Comparison of ENCODE assay signal across 8 mouse cellular contexts in the genomic region with DNA sequence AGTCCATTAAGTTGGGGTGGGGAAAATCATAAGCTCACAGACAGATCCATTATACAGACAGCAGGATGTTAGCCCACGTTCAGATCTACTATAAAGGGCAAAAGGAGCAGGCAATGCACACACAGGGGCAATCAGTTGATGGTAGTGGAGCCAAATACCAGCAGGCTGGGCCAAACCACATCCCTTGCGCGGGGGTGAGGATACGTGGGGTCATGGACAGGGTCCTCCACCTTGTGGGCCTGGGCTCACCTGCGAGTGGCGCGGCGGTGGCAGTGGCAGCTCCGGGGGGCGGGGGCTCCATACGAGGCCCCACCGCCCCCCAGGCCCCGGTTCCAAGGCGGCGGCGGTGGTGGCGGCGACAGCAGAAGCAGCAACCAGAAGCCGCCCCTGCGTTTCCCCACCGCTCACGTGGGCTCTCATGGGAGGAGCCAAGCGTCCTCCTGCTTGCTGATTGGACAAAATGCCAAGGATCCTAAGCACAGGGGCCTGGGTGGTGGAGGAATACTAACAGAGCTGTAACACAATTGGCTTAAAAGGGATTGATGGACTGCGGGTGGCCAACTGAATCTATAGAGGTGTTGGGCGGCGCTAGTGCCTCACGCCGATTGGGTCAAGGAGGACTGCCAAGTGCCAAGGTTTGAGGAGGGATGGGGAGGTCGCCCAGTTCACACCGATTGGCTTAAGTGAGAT. TPM values are rescaled to one million over a fixed set of nuclear protein-coding genes. Genes with fewer than 3 reads are reported as not detected.
A peak's percentile ranks its signal among the peaks of the same experiment; 100 is the strongest.
DNase-seq lines count a peak whose midpoint lies in the region; ATAC-seq and TF ChIP-seq lines count a peak whose summit lies in the region.

A gene (minus strand): TSS at position 418 of the 690 bp plus-strand sequence.

- H3K27me3 ChIP-seq in forebrain, embryonic 10.5 days (ENCODE audit: poor library complexity, severe bottlenecking): no peaks in the 10 kb centered on the region
- H3K27me3 ChIP-seq in heart, embryonic 15.5 days: no peaks in the 10 kb centered on the region
- H3K27me3 ChIP-seq in liver, embryonic 14.5 days (ENCODE audit: control insufficient read depth, insufficient read depth, low read length): no peaks in the 10 kb centered on the region
- H3K27me3 ChIP-seq in neural tube, embryonic 11.5 days (ENCODE audit: control insufficient read depth, insufficient read depth, low read length): no peaks in the 10 kb centered on the region
- no peaks in the 10 kb centered on the region for H3K27me3 ChIP-seq in stomach, postnatal 0 days (ENCODE audit: control insufficient read depth, insufficient read depth, low read length)

- TF ChIP-seq EP300 in liver, embryonic 14.5 days (IDR thresholded peaks at IDR 0.05; ENCODE audit: low read depth): no peak
- no peak for TF ChIP-seq EP300 in stomach, postnatal 0 days (optimal IDR thresholded peaks at IDR 0.05)

- peak within 1 kb of the TSS; percentile 89 for H3K27ac ChIP-seq in forebrain, embryonic 10.5 days
- H3K27ac ChIP-seq in heart, embryonic 15.5 days: peak within 1 kb of the TSS; percentile 74
- no peak within 1 kb of the TSS for H3K27ac ChIP-seq in liver, embryonic 14.5 days
- no peak within 1 kb of the TSS for H3K27ac ChIP-seq in neural tube, embryonic 11.5 days (ENCODE audit: low read depth, low read length)
- H3K27ac ChIP-seq in stomach, postnatal 0 days (replicated peaks): peak within 1 kb of the TSS; percentile 56; the same call in 1 of the 2 replicates

- TF ChIP-seq CTCF in liver, embryonic 14.5 days (IDR thresholded peaks at IDR 0.05; ENCODE audit: low read depth): no peak
- TF ChIP-seq CTCF in stomach, postnatal 0 days (IDR thresholded peaks at IDR 0.05; ENCODE audit: low read depth): 0 out of 2 replicates have a peak, but pooled peaks have one; percentile 0

- peak within 1 kb of the TSS; percentile 57 for H3K4me2 ChIP-seq in heart, embryonic 15.5 days
- H3K4me2 ChIP-seq in liver, embryonic 14.5 days (ENCODE audit: low read depth): peak within 1 kb of the TSS; percentile 53
- peak within 1 kb of the TSS; percentile 42 for H3K4me2 ChIP-seq in neural tube, embryonic 11.5 days (ENCODE audit: low read depth)
- H3K4me2 ChIP-seq in stomach, postnatal 0 days (replicated peaks; ENCODE audit: low read depth): peak within 1 kb of the TSS; percentile 51

- 23% methylated on average over 30 of the region's 30 CpGs for WGBS in forebrain, embryonic 10.5 days
- whole genome bisulfite sequencing in heart, embryonic 15.5 days: 9% methylated on average over 30 of the region's 30 CpGs
- 3% methylated on average over 30 of the region's 30 CpGs for WGBS in liver, embryonic 14.5 days (ENCODE audit: insufficient replicate concordance)
- WGBS in neural tube, embryonic 11.5 days: 21% methylated on average over 28 of the region's 30 CpGs
- 20% methylated on average over 30 of the region's 30 CpGs for WGBS in stomach, postnatal 0 days

- H3K36me3 ChIP-seq in forebrain, embryonic 10.5 days (replicated peaks): peaks cover 4% of the 10 kb centered on the region; the same call in 1 of the 2 replicates
- H3K36me3 ChIP-seq in heart, embryonic 15.5 days: no peaks in the 10 kb centered on the region
- no peaks in the 10 kb centered on the region for H3K36me3 ChIP-seq in liver, embryonic 14.5 days (replicated peaks; ENCODE audit: control insufficient read depth, insufficient read depth, low read depth)
- no peaks in the 10 kb centered on the region for H3K36me3 ChIP-seq in neural tube, embryonic 11.5 days (ENCODE audit: control insufficient read depth, insufficient read depth, low read length)
- H3K36me3 ChIP-seq in stomach, postnatal 0 days (ENCODE audit: control insufficient read depth, insufficient read depth, low read length): no peaks in the 10 kb centered on the region

- H3K4me3 ChIP-seq in forebrain, embryonic 10.5 days: peak within 1 kb of the TSS; percentile 68
- peak within 1 kb of the TSS; percentile 74 for H3K4me3 ChIP-seq in heart, embryonic 15.5 days
- H3K4me3 ChIP-seq in liver, embryonic 14.5 days (ENCODE audit: insufficient read depth in 1 of 2, low read depth in 2 of 2, low read length in 2 of 2): peak within 1 kb of the TSS; percentile 56 to 76
- peak within 1 kb of the TSS; percentile 49 for H3K4me3 ChIP-seq in neural tube, embryonic 11.5 days (ENCODE audit: low read depth, low read length)
- H3K4me3 ChIP-seq in stomach, postnatal 0 days (ENCODE audit: low read depth, low read length): peak within 1 kb of the TSS; percentile 61

- peak; percentile 64 for DNase-seq in c-Kit-negative CD71-positive TER-119-positive erythroid progenitor cells, embryonic 14.5 days (ENCODE audit: low read depth, low spot score)
- peak; percentile 82 for DNase-seq in forebrain, embryonic 10.5 days (ENCODE audit: extremely low spot score, low spot score)
- DNase-seq in kidney, postnatal 25 days: peak; percentile 83 to 94
- peak; percentile 71 to 80 (median 78) for DNase-seq in liver, embryonic 14.5 days (ENCODE audit: low read depth in 3 of 3, low spot score in 3 of 3)
- peak; percentile 87 for DNase-seq in neural tube, embryonic 11.5 days (ENCODE audit: low spot score)
- DNase-seq in stomach, postnatal 0 days (ENCODE audit: low spot score): peak; percentile 86

- H3K9ac ChIP-seq in heart, embryonic 15.5 days: peak within 1 kb of the TSS; percentile 68
- H3K9ac ChIP-seq in liver, embryonic 14.5 days (replicated peaks): peak within 1 kb of the TSS; percentile 55
- peak within 1 kb of the TSS; percentile 53 for H3K9ac ChIP-seq in neural tube, embryonic 11.5 days (ENCODE audit: low read length)
- H3K9ac ChIP-seq in stomach, postnatal 0 days (ENCODE audit: low read length): peak within 1 kb of the TSS; percentile 66

- H3K9me3 ChIP-seq in forebrain, embryonic 10.5 days: no peaks in the 10 kb centered on the region
- no peaks in the 10 kb centered on the region for H3K9me3 ChIP-seq in heart, embryonic 15.5 days (replicated peaks)
- no peaks in the 10 kb centered on the region for H3K9me3 ChIP-seq in liver, embryonic 14.5 days (ENCODE audit: control insufficient read depth, low read length)
- H3K9me3 ChIP-seq in neural tube, embryonic 11.5 days (ENCODE audit: control insufficient read depth, low read length): no peaks in the 10 kb centered on the region
- H3K9me3 ChIP-seq in stomach, postnatal 0 days (ENCODE audit: control insufficient read depth, low read length): no peaks in the 10 kb centered on the region

- ATAC-seq in CD4-positive, CD25-positive, alpha-beta regulatory T cell, adult 4 months: peak; percentile 94
- ATAC-seq in heart, embryonic 15.5 days (replicated peaks; ENCODE audit: insufficient number of reproducible peaks, insufficient read depth, low FRiP score, low read depth): peak; percentile 95
- ATAC-seq in liver, embryonic 14.5 days (ENCODE audit: insufficient read depth): peak; percentile 95
- ATAC-seq in neural tube, embryonic 11.5 days (ENCODE audit: insufficient read depth, low FRiP score, low TSS enrichment): peak; percentile 99
- ATAC-seq in stomach, postnatal 0 days (ENCODE audit: low FRiP score, low TSS enrichment): peak; percentile 98

- H3K4me1 ChIP-seq in forebrain, embryonic 10.5 days: peaks cover 10% of the 10 kb centered on the region
- H3K4me1 ChIP-seq in heart, embryonic 15.5 days (replicated peaks): no peaks in the 10 kb centered on the region
- H3K4me1 ChIP-seq in liver, embryonic 14.5 days (replicated peaks; ENCODE audit: control insufficient read depth in 2 of 2, insufficient read depth in 2 of 2, low read length in 1 of 2): peaks cover 0 to 3% of the 10 kb centered on the region in 2 experiments; a peak in 1 of 4 replicates
- H3K4me1 ChIP-seq in neural tube, embryonic 11.5 days (ENCODE audit: control insufficient read depth, insufficient read depth, low read length): no peaks in the 10 kb centered on the region
- no peaks in the 10 kb centered on the region for H3K4me1 ChIP-seq in stomach, postnatal 0 days (replicated peaks; ENCODE audit: control insufficient read depth, insufficient read depth)

RNA-seq across cellular contexts. Expression of the gene that starts here (rescaled TPM):
- polyA plus RNA-seq in CD4-positive, CD25-positive, alpha-beta regulatory T cell, adult 4 months (2017; shearing (Covaris generic)): 1 to 10 TPM; 4.5 to 6.6 TPM
- 12.5 and 13.2 TPM in 2 replicates for polyA plus RNA-seq in forebrain, embryonic 10.5 days (2016; fragmentation: Nextera tagmentation; extraction: Ambion mirVana)
- polyA plus RNA-seq in heart, embryonic 15.5 days (2015; fragmentation: Nextera tagmentation; extraction: Ambion mirVana): 10.1 and 11.8 TPM in 2 replicates
- 1.9 and 2.3 TPM in 2 replicates for polyA plus RNA-seq in liver, embryonic 14.5 days (2012; rRNA removed)
- polyA plus RNA-seq in liver, embryonic 14.5 days (2014; fragmentation: Nextera tagmentation; extraction: Ambion mirVana): 0.87 and 1.0 TPM in 2 replicates
- polyA plus RNA-seq in neural tube, embryonic 11.5 days (2014; fragmentation: Nextera tagmentation; extraction: Ambion mirVana): 6.9 TPM in 2 replicates
- 3.6 and 4.9 TPM in 2 replicates for polyA plus RNA-seq in stomach, postnatal 0 days (2015; fragmentation: Nextera tagmentation; extraction: Ambion mirVana)

Comparison
In these comparisons a context has a peak if more than half of its experiments do, and no peak if none do; other contexts are left out.
1. H3K27ac ChIP-seq: peak in forebrain, embryonic 10.5 days (single experiment), heart, embryonic 15.5 days (single experiment) and stomach, postnatal 0 days (single experiment); none in liver, embryonic 14.5 days (single experiment) and neural tube, embryonic 11.5 days (single experiment).
2. Peak in every context shown above with its lines, with median percentiles within 50 percentile points of each other: ATAC-seq, DNase-seq, H3K4me3 ChIP-seq, H3K4me2 ChIP-seq and H3K9ac ChIP-seq.